Mouse (Mus musculus): ENCODE data around the gene Hoxc10. TPM values are rescaled to one million over a fixed set of nuclear protein-coding genes. Genes with fewer than 3 reads are reported as not detected.
A peak's percentile ranks its signal among the peaks of the same experiment; 100 is the strongest.

Gene Hoxc10
- polyA plus RNA-seq, 1 experiment from 2014 or later, result 0.25 TPM

- peak within 1 kb of the TSS; percentile 44 for H3K4me2 ChIP-seq (replicated peaks; ENCODE audit: low read depth)
- no peaks in the 10 kb centered on the region for H3K36me3 ChIP-seq (ENCODE audit: control insufficient read depth, insufficient read depth)
- 2% methylated on average over 69 of the region's 69 CpGs for WGBS
- TF ChIP-seq CTCF (IDR thresholded peaks at IDR 0.05; ENCODE audit: low read depth), result no peak
- peaks cover 96% of the 10 kb centered on the region for H3K27me3 ChIP-seq (replicated peaks; ENCODE audit: control insufficient read depth, insufficient read depth, low read length)
- ATAC-seq, result no peak
- no peak within 1 kb of the TSS for H3K27ac ChIP-seq (ENCODE audit: low read depth, low read length)
- H3K9ac ChIP-seq (ENCODE audit: low read depth, low read length), result no peak within 1 kb of the TSS
- peak within 1 kb of the TSS; percentile 35 for H3K4me3 ChIP-seq (ENCODE audit: low read depth, low read length)
- no peaks in the 10 kb centered on the region for H3K4me1 ChIP-seq (replicated peaks; ENCODE audit: control insufficient read depth, insufficient read depth, low read length)
- no peaks in the 10 kb centered on the region for H3K9me3 ChIP-seq (ENCODE audit: control insufficient read depth)
Observed at GRCm38 (mm10) chr15:102990461-102991397, 24.1 kb downstream of the Hoxc10 start, which contains the start of gene Hoxc8. Hoxc8 (plus strand) TSS chr15:102990607.

- Histone ChIP-seq H3K4me3 (ENCODE audit: low read depth, low read length) (peak overlapping the region; percentile 35), H3K4me1 (replicated peaks; ENCODE audit: control insufficient read depth, insufficient read depth, low read length) (no peaks in the 10 kb centered on the region), H3K27ac (ENCODE audit: low read depth, low read length) (no peak overlapping the region), H3K4me2 (replicated peaks; ENCODE audit: low read depth) (peak overlapping the region; percentile 44), H3K27me3 (replicated peaks; ENCODE audit: control insufficient read depth, insufficient read depth, low read length) (peaks cover 96% of the 10 kb centered on the region), H3K9me3 (ENCODE audit: control insufficient read depth) (no peaks in the 10 kb centered on the region), H3K9ac (ENCODE audit: low read depth, low read length) (no peak overlapping the region), H3K36me3 (ENCODE audit: control insufficient read depth, insufficient read depth) (no peaks in the 10 kb centered on the region)
- TF ChIP-seq CTCF (IDR thresholded peaks at IDR 0.05; ENCODE audit: low read depth), result no peak
- no peak for ATAC-seq
- WGBS, result 5% methylated on average over 7 of the region's 7 CpGs
Observed at GRCm38 (mm10) chr15:102991782-102992181, 25.2 kb downstream of the Hoxc10 start.

- Histone ChIP-seq H3K4me1 (replicated peaks; ENCODE audit: control insufficient read depth, insufficient read depth, low read length) (no peaks in the 10 kb centered on the region), H3K9me3 (ENCODE audit: control insufficient read depth) (no peaks in the 10 kb centered on the region), H3K4me3 (ENCODE audit: low read depth, low read length) (peak overlapping the region; percentile 35; the same call in 1 of the 2 replicates), H3K27me3 (replicated peaks; ENCODE audit: control insufficient read depth, insufficient read depth, low read length) (peaks cover 96% of the 10 kb centered on the region), H3K4me2 (replicated peaks; ENCODE audit: low read depth) (peak overlapping the region; percentile 44), H3K36me3 (ENCODE audit: control insufficient read depth, insufficient read depth) (no peaks in the 10 kb centered on the region), H3K9ac (ENCODE audit: low read depth, low read length) (no peak overlapping the region), H3K27ac (ENCODE audit: low read depth, low read length) (no peak overlapping the region)
- ATAC-seq, result no peak
- TF ChIP-seq CTCF (IDR thresholded peaks at IDR 0.05; ENCODE audit: low read depth), result no peak
- WGBS, result 8% methylated on average over 11 of the region's 11 CpGs
Observed at GRCm38 (mm10) chr15:102992206-102992605, 25.6 kb downstream of the Hoxc10 start.

- H3K9me3 ChIP-seq (ENCODE audit: control insufficient read depth), result 0 out of 2 replicates have a peak, but pooled peaks cover 2% of the 10 kb centered on the region
- H3K4me1 ChIP-seq (replicated peaks; ENCODE audit: control insufficient read depth, insufficient read depth, low read length), result no peaks in the 10 kb centered on the region
- 0 out of 2 replicates have a peak overlapping the region, but pooled peaks have one; percentile 44 for H3K4me2 ChIP-seq (replicated peaks; ENCODE audit: low read depth)
- no peak for TF ChIP-seq CTCF (IDR thresholded peaks at IDR 0.05; ENCODE audit: low read depth)
- no peak overlapping the region for H3K27ac ChIP-seq (ENCODE audit: low read depth, low read length)
- no peaks in the 10 kb centered on the region for H3K36me3 ChIP-seq (ENCODE audit: control insufficient read depth, insufficient read depth)
- 8% methylated on average over 3 of the region's 3 CpGs for WGBS
- no peak overlapping the region for H3K4me3 ChIP-seq (ENCODE audit: low read depth, low read length)
- peaks cover 96% of the 10 kb centered on the region for H3K27me3 ChIP-seq (replicated peaks; ENCODE audit: control insufficient read depth, insufficient read depth, low read length)
- no peak for ATAC-seq
- no peak overlapping the region for H3K9ac ChIP-seq (ENCODE audit: low read depth, low read length)
Observed at GRCm38 (mm10) chr15:102992863-102993262, 26.3 kb downstream of the Hoxc10 start.

GRCm38 (mm10) chr15:102996548-102996947 lies 30.0 kb downstream of the Hoxc10 start:
- H3K4me1 ChIP-seq (replicated peaks; ENCODE audit: control insufficient read depth, insufficient read depth, low read length), result no peaks in the 10 kb centered on the region
- no peak for ATAC-seq
- H3K27ac ChIP-seq (ENCODE audit: low read depth, low read length), result no peak overlapping the region
- peak overlapping the region; percentile 12; the same call in 1 of the 2 replicates for H3K4me3 ChIP-seq (ENCODE audit: low read depth, low read length)
- no peak overlapping the region for H3K9ac ChIP-seq (ENCODE audit: low read depth, low read length)
- 8% methylated on average over 9 of the region's 9 CpGs for WGBS
- H3K4me2 ChIP-seq (replicated peaks; ENCODE audit: low read depth), result no peak overlapping the region; the same call in 1 of the 2 replicates
- peaks cover 98% of the 10 kb centered on the region for H3K27me3 ChIP-seq (replicated peaks; ENCODE audit: control insufficient read depth, insufficient read depth, low read length)
- TF ChIP-seq CTCF (IDR thresholded peaks at IDR 0.05; ENCODE audit: low read depth), result no peak
- H3K9me3 ChIP-seq (ENCODE audit: control insufficient read depth), result 0 out of 2 replicates have a peak, but pooled peaks cover 2% of the 10 kb centered on the region
- H3K36me3 ChIP-seq (ENCODE audit: control insufficient read depth, insufficient read depth), result no peaks in the 10 kb centered on the region

- TF ChIP-seq CTCF (IDR thresholded peaks at IDR 0.05; ENCODE audit: low read depth), result no peak
- ATAC-seq, result no peak
- Histone ChIP-seq H3K9ac (ENCODE audit: low read depth, low read length) (no peak overlapping the region), H3K4me3 (ENCODE audit: low read depth, low read length) (peak overlapping the region; percentile 39), H3K27ac (ENCODE audit: low read depth, low read length) (0 out of 2 replicates have a peak overlapping the region, but pooled peaks have one; percentile 9), H3K9me3 (ENCODE audit: control insufficient read depth) (0 out of 2 replicates have a peak, but pooled peaks cover 2% of the 10 kb centered on the region), H3K4me2 (replicated peaks; ENCODE audit: low read depth) (peak overlapping the region; percentile 35), H3K27me3 (replicated peaks; ENCODE audit: control insufficient read depth, insufficient read depth, low read length) (peaks cover 98% of the 10 kb centered on the region), H3K36me3 (ENCODE audit: control insufficient read depth, insufficient read depth) (no peaks in the 10 kb centered on the region), H3K4me1 (replicated peaks; ENCODE audit: control insufficient read depth, insufficient read depth, low read length) (no peaks in the 10 kb centered on the region)
- WGBS, result 9% methylated on average over 3 of the region's 3 CpGs
Observed at GRCm38 (mm10) chr15:102997431-102997830, 30.8 kb downstream of the Hoxc10 start.

Measured in intestine, postnatal 0 days (tissue).